Mouse (Mus musculus): ENCODE measurements around the gene Pxdn.

The Pxdn gene

GRCm38 (mm10) chr12:29937308-29937707 lies at the start of gene Pxdn:
Gene Pxdn (plus strand): TSS chr12:29937608.
- no peak for DNase-seq

- peak; percentile 61 for DNase-seq
These were observed 42.7 kb upstream of the Pxdn start for GRCm38 (mm10) chr12:29894669-29895068.

GRCm38 (mm10) chr12:29897533-29898085 lies 39.8 kb upstream of the Pxdn start:
- DNase-seq, result no peak

GRCm38 (mm10) chr12:29904101-29904874 lies 33.1 kb upstream of the Pxdn start:
- peak; percentile 48 for DNase-seq

GRCm38 (mm10) chr12:29907056-29907455 lies 30.4 kb upstream of the Pxdn start:
- peak; percentile 94 for DNase-seq

- DNase-seq, result no peak
These were observed 21.3 kb upstream of the Pxdn start for GRCm38 (mm10) chr12:29916139-29916538.

- DNase-seq, result no peak
These were observed 20.6 kb upstream of the Pxdn start for GRCm38 (mm10) chr12:29916807-29917206.

GRCm38 (mm10) chr12:29920298-29920697 lies 17.1 kb upstream of the Pxdn start:
- DNase-seq, result no peak

- no peak for DNase-seq
These were observed 15.9 kb upstream of the Pxdn start for GRCm38 (mm10) chr12:29921481-29921880.

- DNase-seq, result peak; percentile 80
These were observed 10.5 kb upstream of the Pxdn start for GRCm38 (mm10) chr12:29926896-29927295.

GRCm38 (mm10) chr12:29930591-29930990 lies 6.8 kb upstream of the Pxdn start:
- no peak for DNase-seq

GRCm38 (mm10) chr12:29932951-29933350 lies 4.5 kb upstream of the Pxdn start:
- DNase-seq, result no peak

GRCm38 (mm10) chr12:29933501-29933900 lies 3.9 kb upstream of the Pxdn start:
- no peak for DNase-seq

GRCm38 (mm10) chr12:29934120-29934581 lies 3.3 kb upstream of the Pxdn start:
- peak; percentile 37 for DNase-seq

- DNase-seq, result peak; percentile 70
These were observed 505 bp downstream of the Pxdn start for GRCm38 (mm10) chr12:29937851-29938375.

- peak; percentile 71 for DNase-seq
These were observed 1.1 kb downstream of the Pxdn start for GRCm38 (mm10) chr12:29938376-29939041.

GRCm38 (mm10) chr12:29939261-29939671 lies 1.9 kb downstream of the Pxdn start:
- peak; percentile 43 for DNase-seq

- DNase-seq, result no peak
These were observed 5.0 kb downstream of the Pxdn start for GRCm38 (mm10) chr12:29942435-29942834.

- DNase-seq, result no peak
These were observed 7.2 kb downstream of the Pxdn start for GRCm38 (mm10) chr12:29944650-29945049.

GRCm38 (mm10) chr12:29945182-29945743 lies 7.9 kb downstream of the Pxdn start:
- DNase-seq, result no peak

GRCm38 (mm10) chr12:29951043-29951442 lies 13.6 kb downstream of the Pxdn start:
- peak; percentile 48 for DNase-seq

GRCm38 (mm10) chr12:29951485-29951884 lies 14.1 kb downstream of the Pxdn start:
- DNase-seq, result no peak

GRCm38 (mm10) chr12:29952102-29952501 lies 14.7 kb downstream of the Pxdn start:
- DNase-seq, result peak; percentile 70

All from lung, postnatal 36 days (tissue).